Mouse (Mus musculus) neural tube, embryonic 11.5 days (tissue): ENCODE results near the gene Nipsnap1. TPM values are rescaled to one million over a fixed set of nuclear protein-coding genes. Genes with fewer than 3 reads are reported as not detected.

Experiments
- ATAC-seq: fragments of 200-750 bp; cut with Nextera tagmentation; 2 replicates; pipeline ENCODE4 v1.8.0; 2017; ENCODE audit warnings: moderate number of reproducible peaks, mild to moderate bottlenecking, moderate TSS enrichment, moderate library complexity; ENCODE audit not compliant: insufficient read depth, low FRiP score, low TSS enrichment
- DNase-seq: peaks from one replicate; pipeline ENCODE4 v3.0.0-alpha.2; 2015; ENCODE audit warnings: low spot score
- H3K27ac ChIP-seq: fragments of 300-500 bp; sonication (generic); 2 replicates; pipeline ENCODE4 v1.5.1; 2014; ENCODE audit warnings: low read depth, mild to moderate bottlenecking, low read length
- H3K27me3 ChIP-seq: fragments of 300-500 bp; sonication (generic); 2 replicates; pipeline ENCODE4 v1.6.1; 2014; ENCODE audit warnings: mild to moderate bottlenecking, low read length, mixed read lengths; ENCODE audit not compliant: control insufficient read depth, insufficient read depth
- H3K36me3 ChIP-seq: fragments of 300-500 bp; sonication (generic); 2 replicates; pipeline ENCODE4 v1.6.1; 2014; ENCODE audit warnings: mild to moderate bottlenecking, low read length, moderate library complexity, mixed read lengths; ENCODE audit not compliant: control insufficient read depth, insufficient read depth
- H3K4me1 ChIP-seq: fragments of 300-500 bp; sonication (generic); 2 replicates; pipeline ENCODE4 v1.6.1; 2014; ENCODE audit warnings: low read length, mixed read lengths; ENCODE audit not compliant: control insufficient read depth, insufficient read depth
- H3K4me2 ChIP-seq: fragments of 300-500 bp; sonication (generic); 2 replicates; pipeline ENCODE4 v1.6.1; 2014; ENCODE audit warnings: low read depth, mild to moderate bottlenecking, moderate library complexity
- H3K4me3 ChIP-seq: fragments of 300-500 bp; sonication (generic); 2 replicates; pipeline ENCODE4 v1.5.1; 2014; ENCODE audit warnings: low read depth, low read length
- H3K9ac ChIP-seq: fragments of 300-500 bp; sonication (generic); 2 replicates; pipeline ENCODE4 v1.6.1; 2014; ENCODE audit warnings: mild to moderate bottlenecking, low read length
- H3K9me3 ChIP-seq: fragments of 300-500 bp; sonication (generic); 2 replicates; pipeline ENCODE4 v1.6.1; 2016; ENCODE audit warnings: low read length; ENCODE audit not compliant: control insufficient read depth
- WGBS: fragments of 180-500 bp; shearing (Covaris S2); extraction: QIAGEN DNeasy Blood & Tissue Kit; methylation state at CpG from one replicate; pipeline ENCODE4 v1.1.7; 2014; 5-methylcytosine and 5-hydroxymethylcytosine counted together
- polyA plus RNA-seq: library from polyadenylated mRNA; unstranded; fragments of >200 nt; fragmentation: Nextera tagmentation; extraction: Ambion mirVana; gene quantifications from 2 replicates; pipeline ENCODE4 v1.2.1, GENCODE M21; 2014

Nipsnap1 gene
- polyA plus RNA-seq, 1 experiment from 2014 or later = 80.4 TPM

- ATAC-seq = no peak
- Histone ChIP-seq H3K36me3 (no peaks in the 10 kb centered on the region), H3K27ac (no peak overlapping the region), H3K9me3 (no peaks in the 10 kb centered on the region), H3K9ac (no peak overlapping the region), H3K4me3 (no peak overlapping the region), H3K4me1 (no peaks in the 10 kb centered on the region), H3K4me2 (no peak overlapping the region), H3K27me3 (no peaks in the 10 kb centered on the region)
- WGBS = 95% methylated on average over 1 of the region's 1 CpGs
- DNase-seq = no peak
Measured at GRCm38 (mm10) chr11:4838235-4838634, 35.5 kb upstream of the Nipsnap1 start.

DNA sequence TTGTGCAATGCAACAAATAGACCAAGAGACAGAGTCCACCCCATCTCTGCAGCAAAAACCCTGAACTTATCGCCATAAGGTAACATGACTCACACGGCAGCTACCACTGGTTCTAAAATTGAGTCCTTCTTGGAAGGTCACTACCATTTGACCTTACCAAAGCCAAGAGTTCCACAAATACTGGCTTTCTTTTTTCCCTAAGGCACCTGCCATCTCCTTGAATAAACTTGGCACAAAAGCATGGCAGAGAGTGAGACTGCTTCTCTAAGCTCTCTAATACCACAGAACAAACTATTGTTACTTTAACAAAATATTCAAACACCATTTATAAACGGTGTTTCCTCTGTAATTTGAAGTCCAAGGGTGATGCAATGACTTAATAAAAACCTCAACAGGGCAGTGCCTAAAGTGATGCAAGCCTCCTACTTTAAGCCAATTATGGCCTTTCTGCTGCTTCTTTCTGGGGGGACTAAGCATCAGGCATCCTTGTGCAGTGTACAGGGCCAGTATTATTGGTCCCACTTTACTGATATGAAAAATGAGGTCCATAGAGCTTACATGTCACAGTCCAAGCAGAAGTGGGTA lies 32.7 kb upstream of the Nipsnap1 start:
- Histone ChIP-seq H3K9ac (no peak overlapping the region), H3K9me3 (no peaks in the 10 kb centered on the region), H3K36me3 (no peaks in the 10 kb centered on the region), H3K4me3 (no peak overlapping the region), H3K4me1 (no peaks in the 10 kb centered on the region), H3K4me2 (no peak overlapping the region), H3K27ac (no peak overlapping the region), H3K27me3 (no peaks in the 10 kb centered on the region)
- DNase-seq (no peak), ATAC-seq (no peak)
- WGBS = 89% methylated on average over 3 of the region's 3 CpGs

DNA sequence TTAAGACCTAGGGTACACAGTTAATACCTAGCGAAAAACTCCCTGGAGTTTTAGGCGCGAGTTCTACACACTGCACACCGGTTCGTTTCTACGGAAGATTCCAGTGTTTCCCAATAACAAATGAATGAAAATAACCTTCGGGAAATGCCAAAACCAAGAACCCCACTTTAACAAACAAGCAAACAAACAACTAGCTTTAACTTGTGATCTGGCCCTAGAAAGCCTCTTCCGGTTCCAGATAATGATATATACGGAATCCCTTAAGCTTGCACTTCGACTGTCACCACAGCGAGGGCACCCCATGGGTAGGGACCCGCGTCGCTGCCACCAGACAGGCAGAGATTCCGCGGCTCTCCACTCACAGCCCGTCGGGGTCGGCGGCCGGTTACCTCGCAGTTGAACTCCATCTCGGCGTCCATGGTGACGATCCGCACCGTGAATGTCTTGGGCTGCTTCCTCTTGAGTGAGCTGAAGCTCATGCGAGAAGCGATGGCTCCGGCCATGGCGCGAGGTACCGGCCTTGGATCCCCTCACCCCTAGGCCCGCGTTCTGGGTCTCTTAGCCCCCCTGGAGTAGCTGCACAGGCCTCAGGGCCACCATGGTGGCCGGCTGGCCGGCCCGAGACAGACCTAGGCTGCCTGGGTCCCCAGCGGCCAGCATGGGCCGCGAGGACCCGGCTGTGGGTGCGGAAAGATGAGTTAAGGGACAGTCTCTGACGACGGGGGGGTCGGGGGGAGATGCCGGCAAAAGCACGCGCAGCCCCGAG lies 25.1 kb upstream of the Nipsnap1 start:
- WGBS = under 1% methylated on average over 50 of the region's 50 CpGs
- peaks cover 6% of the 10 kb centered on the region; the same call in 1 of the 2 replicates for H3K4me1 ChIP-seq
- H3K27ac ChIP-seq = peak overlapping the region; percentile 78
- H3K4me3 ChIP-seq = peak overlapping the region; percentile 89
- H3K4me2 ChIP-seq = peak overlapping the region; percentile 65
- ATAC-seq = peak; percentile 69
- DNase-seq = no peak
- H3K9me3 ChIP-seq = no peaks in the 10 kb centered on the region
- no peaks in the 10 kb centered on the region for H3K27me3 ChIP-seq
- H3K9ac ChIP-seq = peak overlapping the region; percentile 95
- H3K36me3 ChIP-seq = no peaks in the 10 kb centered on the region

- peak; percentile 99 for ATAC-seq
- under 1% methylated on average over 59 of the region's 60 CpGs for WGBS
Measured at GRCm38 (mm10) chr11:4849258-4849943, 24.4 kb upstream of the Nipsnap1 start, which contains the start of gene Nf2. Nf2 (minus strand) TSS chr11:4849536.

DNA sequence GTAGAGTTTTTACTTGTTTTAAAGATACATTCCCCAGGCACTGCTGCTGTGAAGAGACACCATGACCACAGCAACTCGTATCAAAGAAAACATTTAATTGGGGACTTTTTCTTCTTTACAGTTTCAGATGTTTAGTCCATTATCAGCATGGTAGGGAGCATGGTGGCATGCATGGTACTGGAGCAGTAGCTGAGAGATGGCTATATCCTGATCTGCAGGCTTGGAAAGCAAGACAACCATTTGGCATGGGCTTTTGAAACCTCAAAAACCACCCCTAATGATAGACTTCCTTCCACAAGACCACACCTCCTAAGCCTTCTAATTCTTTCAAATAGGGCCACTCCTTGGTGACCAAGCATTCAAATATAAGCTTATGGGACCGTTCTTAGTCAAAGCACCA lies 23.3 kb upstream of the Nipsnap1 start:
- H3K4me3 ChIP-seq = no peak overlapping the region
- no peak overlapping the region for H3K9ac ChIP-seq
- H3K9me3 ChIP-seq = no peaks in the 10 kb centered on the region
- 98% methylated on average over 2 of the region's 2 CpGs for WGBS
- H3K27ac ChIP-seq = no peak overlapping the region
- no peaks in the 10 kb centered on the region for H3K36me3 ChIP-seq
- H3K4me1 ChIP-seq = peaks cover 6% of the 10 kb centered on the region; the same call in 1 of the 2 replicates
- H3K27me3 ChIP-seq = no peaks in the 10 kb centered on the region
- DNase-seq = no peak
- ATAC-seq = no peak
- H3K4me2 ChIP-seq = no peak overlapping the region

More at GRCm38 (mm10) chr11:4849258-4849943, 24.4 kb upstream of the Nipsnap1 start, which contains the start of gene Nf2:
- Histone ChIP-seq H3K4me3 (peak within 1 kb of the TSS; percentile 89), H3K9me3 (no peaks in the 10 kb centered on the region), H3K36me3 (no peaks in the 10 kb centered on the region), H3K9ac (peak within 1 kb of the TSS; percentile 95), H3K27ac (peak within 1 kb of the TSS; percentile 78), H3K27me3 (no peaks in the 10 kb centered on the region), H3K4me2 (peak within 1 kb of the TSS; percentile 65), H3K4me1 (peaks cover 6% of the 10 kb centered on the region; the same call in 1 of the 2 replicates)
- peak; percentile 96 for DNase-seq

GRCm38 (mm10) chr11:4853021-4853420 lies 20.7 kb upstream of the Nipsnap1 start:
- Histone ChIP-seq H3K27ac (no peak overlapping the region), H3K27me3 (no peaks in the 10 kb centered on the region), H3K4me2 (no peak overlapping the region), H3K4me1 (peaks cover 2% of the 10 kb centered on the region; the same call in 1 of the 2 replicates), H3K36me3 (no peaks in the 10 kb centered on the region), H3K9me3 (no peaks in the 10 kb centered on the region), H3K4me3 (no peak overlapping the region), H3K9ac (no peak overlapping the region)
- ATAC-seq (no peak), DNase-seq (no peak)

DNA sequence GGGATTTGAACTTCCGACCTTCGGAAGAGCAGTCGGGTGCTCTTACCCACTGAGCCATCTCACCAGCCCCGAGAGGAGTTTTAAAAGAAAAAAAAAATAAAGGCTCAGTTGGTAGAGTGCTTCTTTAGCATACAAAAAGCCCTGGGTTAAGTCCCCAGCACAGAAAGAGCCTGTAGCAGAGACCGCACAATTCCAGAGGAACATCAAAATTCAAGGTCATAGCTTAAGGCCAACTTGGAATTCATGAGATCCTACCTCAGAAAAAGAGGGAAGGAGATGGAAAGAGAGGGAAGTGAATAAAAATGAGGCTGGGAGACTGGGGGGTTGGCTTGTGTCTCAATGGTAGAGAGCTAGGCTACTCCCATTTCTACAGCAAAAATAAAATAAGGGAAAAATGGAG lies 19.6 kb upstream of the Nipsnap1 start:
- H3K4me3 ChIP-seq = no peak overlapping the region
- no peak overlapping the region for H3K27ac ChIP-seq
- no peak overlapping the region for H3K9ac ChIP-seq
- no peaks in the 10 kb centered on the region for H3K36me3 ChIP-seq
- DNase-seq = no peak
- no peak overlapping the region for H3K4me2 ChIP-seq
- no peaks in the 10 kb centered on the region for H3K9me3 ChIP-seq
- no peaks in the 10 kb centered on the region for H3K4me1 ChIP-seq
- no peak for ATAC-seq
- no peaks in the 10 kb centered on the region for H3K27me3 ChIP-seq
- 90% methylated on average over 5 of the region's 5 CpGs for WGBS

- Histone ChIP-seq H3K4me2 (no peak overlapping the region), H3K27me3 (no peaks in the 10 kb centered on the region), H3K36me3 (no peaks in the 10 kb centered on the region), H3K27ac (no peak overlapping the region), H3K9me3 (no peaks in the 10 kb centered on the region), H3K4me3 (no peak overlapping the region), H3K4me1 (no peaks in the 10 kb centered on the region), H3K9ac (no peak overlapping the region)
- 70% methylated on average over 2 of the region's 2 CpGs for WGBS
- no peak for ATAC-seq
- no peak for DNase-seq
Measured at GRCm38 (mm10) chr11:4858416-4858815, 15.3 kb upstream of the Nipsnap1 start.
